Mouse (Mus musculus) CD4-positive, CD25-positive, alpha-beta regulatory T cell, adult 2 months (primary cell): Measurements from ENCODE around the gene Mast4.

Experiments
- DNase-seq: peaks from one replicate; pipeline ENCODE4 v3.0.0-alpha.2; 2012; ENCODE audit warnings: low read depth, low spot score

The Mast4 gene

GRCm38 (mm10) chr13:102695121-102695905, 639.0 kb downstream of the Mast4 start:
- no peak for DNase-seq

GRCm38 (mm10) chr13:102694154-102694553, 640.1 kb downstream of the Mast4 start:
- DNase-seq = no peak

- DNase-seq = no peak
Measured at GRCm38 (mm10) chr13:102693341-102693801, 640.9 kb downstream of the Mast4 start, which contains the start of gene Cd180. Gene Cd180, plus strand, starts transcription at chr13:102693558.

GRCm38 (mm10) chr13:102691408-102692150, 642.7 kb downstream of the Mast4 start:
- DNase-seq = no peak

- DNase-seq = no peak
Measured at GRCm38 (mm10) chr13:102690184-102690583, 644.1 kb downstream of the Mast4 start.

GRCm38 (mm10) chr13:102689201-102690090, 644.9 kb downstream of the Mast4 start:
- DNase-seq = no peak

GRCm38 (mm10) chr13:102688121-102688520, 646.2 kb downstream of the Mast4 start:
- DNase-seq = no peak

GRCm38 (mm10) chr13:102684890-102685289, 649.4 kb downstream of the Mast4 start:
- DNase-seq = no peak
